Mouse (Mus musculus) brain, embryonic 14.5 days (tissue): ENCODE results near the gene Gm43064.

ENCODE experiments used
- CTCF ChIP-seq: fragments of 200-500 bp; IDR thresholded peaks from 2 replicates; pipeline ENCODE4 v1.5.1; 2012; ENCODE audit warnings: inconsistent platforms, mild to moderate bottlenecking, moderate library complexity, borderline replicate concordance; ENCODE audit not compliant: insufficient read depth, insufficient read length; ENCODE audit errors: extremely low read depth
- POLR2A ChIP-seq: fragments of 200-500 bp; IDR thresholded peaks from 2 replicates; pipeline ENCODE4 v1.6.1; 2012; ENCODE audit warnings: mild to moderate bottlenecking, inconsistent platforms, borderline replicate concordance; ENCODE audit not compliant: poor library complexity, insufficient read depth, insufficient read length, severe bottlenecking; ENCODE audit errors: extremely low read depth

DNA sequence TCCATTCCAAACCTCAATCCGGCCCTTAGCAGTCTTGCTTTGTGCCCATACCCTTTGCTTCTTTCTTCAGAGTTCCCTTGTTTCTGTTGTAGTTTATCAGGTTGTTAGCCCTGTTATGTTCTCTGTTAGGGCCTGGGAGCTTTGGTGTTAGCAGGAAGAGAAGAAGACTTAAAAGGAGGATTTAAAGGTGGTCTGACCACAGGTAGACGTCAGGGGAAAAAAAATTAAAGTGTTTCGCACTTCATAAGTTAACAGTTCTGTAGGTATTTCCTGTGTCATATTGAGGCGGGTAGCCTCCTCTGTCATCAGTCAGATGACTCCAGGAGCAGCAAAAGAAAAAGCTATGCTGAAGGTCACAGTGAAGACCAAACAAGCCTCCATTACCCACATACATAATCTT is 58.6 kb downstream of the Gm43064 start:
- TF ChIP-seq CTCF: no peak
- no peak for TF ChIP-seq POLR2A
